Mouse (Mus musculus) R1 (cell line): ENCODE data around the gene Fdx1l.

Experiments used
- DNase-seq: peaks from one replicate; pipeline ENCODE4 v3.0.0-alpha.2; 2018; ENCODE audit warnings: low read depth, low spot score

The Fdx1l gene

DNA sequence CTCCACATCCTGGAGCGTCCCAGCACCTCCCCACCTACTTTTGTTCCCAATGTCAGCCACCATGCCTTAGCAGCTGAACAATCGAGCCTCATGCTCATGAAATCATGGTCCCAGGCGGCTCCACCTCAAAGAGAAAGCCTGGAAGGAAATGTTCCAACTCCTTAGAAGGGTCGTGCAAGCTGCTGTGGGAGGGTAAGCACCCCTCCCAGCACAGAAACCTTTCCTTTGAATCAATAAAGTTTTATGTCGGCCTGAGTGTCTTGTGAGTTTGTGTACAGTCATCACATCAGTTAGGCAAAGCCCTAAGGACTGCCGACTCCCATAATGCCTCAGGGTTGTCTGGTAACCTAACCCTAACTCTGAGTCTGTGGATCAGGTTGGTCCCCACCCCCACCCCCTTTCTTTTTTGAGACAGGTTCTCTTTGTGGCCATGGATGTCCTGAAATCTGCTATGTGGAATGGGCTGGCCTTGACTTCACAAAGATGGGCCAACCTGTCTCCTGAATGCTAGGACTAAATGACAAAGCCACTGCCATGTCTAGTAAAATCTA, 44.8 kb downstream of the Fdx1l start:
- DNase-seq, result peak; percentile 46

DNA sequence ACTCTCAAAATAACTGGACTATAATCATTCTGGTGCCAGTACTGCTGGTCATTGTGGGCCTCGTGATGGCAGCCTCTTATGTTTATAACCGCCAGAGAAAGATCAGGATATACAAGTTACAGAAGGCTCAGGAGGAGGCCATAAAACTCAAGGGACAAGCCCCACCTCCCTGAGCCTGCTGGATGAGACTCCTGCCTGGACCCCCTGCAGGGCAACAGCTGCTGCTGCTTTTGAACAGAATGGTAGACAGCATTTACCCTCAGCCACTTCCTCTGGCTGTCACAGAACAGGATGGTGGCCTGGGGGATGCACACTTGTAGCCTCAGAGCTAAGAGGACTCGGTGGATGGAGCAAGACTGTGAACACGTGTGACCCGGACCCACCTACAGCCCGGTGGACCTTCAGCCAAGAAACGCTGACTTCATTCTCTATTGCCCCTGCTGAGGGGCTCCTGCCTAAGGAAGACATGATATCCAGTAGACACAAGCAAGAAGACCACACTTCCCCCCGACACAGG, 45.6 kb downstream of the Fdx1l start:
- peak; percentile 82 for DNase-seq

GRCm38 (mm10) chr9:21026849-21027248, 46.6 kb downstream of the Fdx1l start:
- DNase-seq, result no peak

- DNase-seq, result peak; percentile 47
Measured at GRCm38 (mm10) chr9:21025258-21025810, 48.1 kb downstream of the Fdx1l start.

DNA sequence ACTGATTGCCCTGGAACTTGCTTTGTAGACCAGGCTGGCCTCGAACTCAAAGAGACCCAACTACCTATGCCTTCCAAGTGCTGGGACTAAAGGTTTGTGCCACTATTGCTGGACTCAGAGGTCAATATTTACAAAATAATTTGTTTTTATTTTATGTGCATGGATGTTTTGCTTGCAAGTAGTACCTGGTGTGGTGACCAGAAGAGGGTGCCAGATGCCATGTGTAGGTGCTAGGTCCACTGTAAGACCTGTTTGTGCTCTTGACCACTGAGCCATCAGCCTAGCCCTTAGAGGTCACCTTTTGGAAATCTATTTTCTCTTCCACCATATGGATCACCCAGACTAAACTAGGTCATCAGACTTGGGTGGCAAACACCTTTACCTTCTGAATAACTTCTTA, 50.7 kb downstream of the Fdx1l start:
- DNase-seq, result no peak

- DNase-seq, result peak; percentile 83
Measured at GRCm38 (mm10) chr9:21022288-21022687, 51.1 kb downstream of the Fdx1l start.

DNA sequence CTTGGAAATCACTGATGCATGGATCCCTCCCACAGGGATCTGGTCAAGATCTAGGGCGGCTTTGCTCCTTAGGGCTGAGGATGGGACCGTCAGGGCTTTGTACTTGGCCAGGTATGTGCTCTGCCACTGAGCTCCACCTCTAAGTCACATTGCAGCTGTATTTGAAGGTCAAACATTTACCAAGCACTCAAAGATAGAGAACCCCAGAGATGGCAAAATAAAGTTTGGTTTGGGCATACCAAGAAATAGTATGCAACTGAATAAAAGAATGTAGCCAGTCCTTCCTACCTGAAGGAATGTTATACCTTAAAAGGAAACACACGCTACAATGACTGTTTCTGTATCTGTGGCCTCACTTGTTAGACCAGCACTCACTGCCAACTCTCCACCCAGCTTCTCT, 52.1 kb downstream of the Fdx1l start:
- DNase-seq, result no peak

DNA sequence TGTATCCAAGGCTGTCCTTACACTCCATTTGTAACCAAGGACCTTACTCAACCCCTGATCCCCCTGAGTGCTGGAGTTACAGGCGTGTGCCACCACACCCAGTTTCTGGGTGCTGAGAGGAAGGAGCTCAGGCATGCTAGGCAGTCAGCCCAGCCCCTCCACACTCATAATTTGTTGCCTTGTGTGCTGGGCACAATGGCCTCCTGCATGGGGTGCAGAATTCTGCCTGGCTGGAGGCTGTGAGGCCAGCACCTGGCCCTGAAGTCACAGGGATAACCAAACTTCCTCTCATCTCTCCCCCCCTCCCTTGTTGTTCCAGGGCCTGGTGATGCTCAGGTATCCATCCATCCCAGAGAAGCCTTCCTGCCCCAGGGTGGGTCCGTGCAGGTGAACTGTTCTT, 54.8 kb downstream of the Fdx1l start:
- DNase-seq, result no peak
